Mouse (Mus musculus) gonadal fat pad, adult 2 months (tissue): ENCODE measurements around the gene Wap. TPM values are rescaled to one million over a fixed set of nuclear protein-coding genes. Genes with fewer than 3 reads are reported as not detected.
"Not testable (repeated sequence)": the region's sequence is repeated elsewhere in the genome, so short reads cannot be mapped to it uniquely, and the experiment has no call there.

Experiments used
- DNase-seq: peaks from one replicate; pipeline ENCODE4 v3.0.0-alpha.2; 2012; ENCODE audit warnings: low read depth
- polyA plus RNA-seq: library from polyadenylated mRNA; depleted of rRNA; stranded (reverse); fragments of >200 nt; gene quantifications from 2 replicates; pipeline ENCODE4 v1.2.3, GENCODE M21; 2012; rRNA removed

The Wap gene
- 0.29 and 0.78 TPM in 2 replicates for polyA plus RNA-seq

DNA sequence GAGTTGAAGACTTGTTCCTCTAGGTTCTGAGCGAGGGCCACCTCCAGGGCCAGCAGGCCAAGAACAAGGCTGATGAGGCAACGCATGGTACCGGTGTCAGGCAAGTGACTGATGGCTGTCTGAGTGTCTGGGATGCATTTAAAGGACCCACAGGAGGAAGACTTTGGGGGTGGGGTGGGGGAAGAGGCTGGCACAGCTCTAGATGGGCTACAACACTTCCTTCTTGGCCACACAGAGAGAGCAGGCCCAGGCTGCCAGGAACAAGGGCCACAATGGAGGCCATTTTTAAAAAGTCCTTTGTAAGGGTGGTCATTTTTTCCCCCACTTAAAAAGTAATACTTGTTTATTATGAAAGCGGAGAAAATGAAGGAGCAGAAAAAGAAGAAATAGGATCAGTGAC lies at the start of gene Wap:
Gene Wap, minus strand, starts transcription at position 101 of the 400 bp plus-strand sequence.
- DNase-seq = no peak

DNA sequence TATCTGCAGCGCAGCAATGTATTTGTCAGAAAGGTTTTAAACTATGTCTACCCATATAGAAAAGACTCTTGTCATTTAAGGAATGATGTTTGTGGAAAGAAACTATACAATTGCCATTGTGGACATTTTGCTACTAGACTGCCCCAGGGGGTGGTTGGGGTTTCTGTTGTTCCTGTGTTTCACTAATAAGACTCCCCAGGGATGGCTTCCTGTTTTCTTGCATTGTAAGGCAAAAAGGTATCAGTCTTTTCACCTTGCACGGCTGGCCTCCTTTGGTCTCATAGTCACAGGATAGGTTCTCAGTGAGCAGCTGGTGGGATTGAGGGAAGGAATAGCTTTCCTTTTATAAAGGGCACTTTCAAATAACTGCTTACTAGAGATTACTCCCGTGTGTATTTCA lies 46.3 kb upstream of the Wap start:
- DNase-seq = no peak

DNA sequence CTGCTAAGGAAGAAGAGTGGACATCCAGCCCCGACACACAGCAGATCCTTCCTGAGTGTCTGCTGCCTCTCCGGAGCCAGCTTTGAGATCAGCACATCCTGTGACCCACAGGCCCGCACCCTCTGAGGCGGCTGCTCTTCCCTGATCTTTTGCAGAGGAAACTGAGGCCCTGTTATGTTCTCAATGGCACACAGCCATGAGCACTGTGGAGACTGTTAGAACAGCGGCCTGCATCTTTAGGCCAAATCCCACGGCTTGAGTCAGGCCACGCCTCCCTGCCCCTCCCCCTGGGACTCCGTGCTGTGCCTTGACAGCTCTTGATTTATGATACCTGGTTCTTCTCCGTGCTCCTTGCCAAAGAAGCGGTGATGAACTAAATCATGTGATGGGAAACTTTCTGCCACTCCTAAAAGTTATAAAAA lies 42.0 kb upstream of the Wap start:
- no peak for DNase-seq

DNA sequence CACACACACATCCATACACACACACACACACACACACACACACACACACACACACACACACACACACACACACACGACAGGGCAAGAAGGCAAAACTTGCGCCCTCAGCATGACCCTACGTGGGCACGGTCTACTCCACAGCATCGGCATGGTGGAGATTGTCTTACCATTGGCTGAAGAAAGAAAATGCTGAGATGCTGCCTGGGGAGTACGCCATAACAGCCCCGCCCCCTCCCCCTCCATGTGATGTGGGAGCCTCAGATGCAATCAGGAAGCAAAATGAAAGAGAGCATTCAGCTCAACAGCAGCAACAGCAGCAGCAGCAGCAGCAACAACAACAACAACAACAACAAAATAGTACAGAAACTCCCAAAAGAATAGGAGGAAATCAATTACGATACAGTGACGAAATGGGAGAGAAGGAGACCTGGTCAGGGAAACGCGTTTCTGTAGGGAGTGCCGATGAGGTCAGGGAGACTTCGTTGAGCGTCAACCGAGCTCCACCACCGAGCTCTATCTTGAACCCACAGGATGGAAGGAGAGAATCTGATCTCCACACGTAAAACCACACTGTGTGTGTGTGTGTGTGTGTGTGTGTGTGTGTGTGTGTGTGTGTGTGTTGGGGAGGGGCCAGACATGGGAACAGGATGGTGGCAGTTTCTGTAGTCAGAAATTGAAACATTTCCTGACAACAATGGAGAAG lies 41.4 kb upstream of the Wap start:
- no peak for DNase-seq

DNA sequence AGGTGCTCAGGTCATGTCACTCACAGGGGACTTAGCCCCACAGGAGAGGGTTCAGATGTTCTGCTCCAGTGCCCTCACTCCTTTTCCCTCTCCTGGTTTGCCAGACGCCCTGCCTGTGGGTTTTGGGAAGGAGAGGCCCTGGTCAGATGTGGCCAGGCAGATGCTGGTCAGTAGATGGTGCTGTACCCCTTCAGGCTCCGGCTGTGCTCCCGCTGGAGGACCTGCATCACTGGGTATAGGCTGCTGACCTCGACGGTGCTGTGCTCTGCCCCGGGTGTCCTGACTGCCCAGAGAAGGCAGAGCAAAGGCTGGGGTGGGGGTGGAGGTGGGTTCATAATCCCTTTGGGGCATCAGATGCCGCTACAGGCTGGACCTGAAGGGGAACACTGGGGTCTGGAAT lies 39.1 kb upstream of the Wap start:
- no peak for DNase-seq

DNA sequence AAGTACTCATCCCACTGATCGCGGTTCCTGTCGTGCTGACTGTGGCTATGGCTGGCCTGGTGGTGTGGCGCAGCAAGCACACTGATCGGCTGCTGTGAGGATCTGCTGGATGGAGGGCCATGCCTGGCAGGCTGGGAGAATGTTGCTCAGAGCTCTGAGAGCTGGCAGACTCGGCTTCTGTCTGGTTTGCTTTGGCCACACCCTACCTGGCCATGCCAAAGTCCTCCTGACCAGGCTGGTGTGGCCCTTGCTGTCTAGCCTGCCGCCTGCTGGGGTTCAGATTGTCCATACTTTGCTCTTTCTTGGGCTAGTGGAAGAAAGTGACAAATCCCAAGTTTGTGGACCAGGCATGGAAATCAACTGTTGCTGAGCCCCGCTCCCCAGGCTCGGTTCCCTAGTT lies 38.2 kb upstream of the Wap start:
- no peak for DNase-seq

DNA sequence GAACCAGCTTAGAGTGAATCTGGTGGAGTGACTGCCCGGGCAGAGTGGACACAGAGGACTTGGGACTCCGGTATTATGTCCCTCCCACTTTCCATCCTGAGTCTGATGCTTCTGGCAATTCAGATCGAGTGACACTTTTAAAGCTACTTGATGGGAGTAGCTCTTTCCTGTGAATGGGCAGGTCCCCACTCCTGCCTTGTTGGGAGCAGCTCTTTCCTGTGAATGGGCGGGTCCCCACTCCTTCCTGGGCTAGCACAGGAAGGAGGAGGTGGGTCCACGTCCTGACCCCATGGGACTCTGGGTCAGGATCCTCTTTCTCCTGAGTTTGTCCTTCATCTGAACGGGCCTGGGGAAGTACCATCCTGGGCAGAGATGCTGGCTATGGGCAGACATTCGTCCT lies 37.0 kb upstream of the Wap start:
- no peak for DNase-seq

DNA sequence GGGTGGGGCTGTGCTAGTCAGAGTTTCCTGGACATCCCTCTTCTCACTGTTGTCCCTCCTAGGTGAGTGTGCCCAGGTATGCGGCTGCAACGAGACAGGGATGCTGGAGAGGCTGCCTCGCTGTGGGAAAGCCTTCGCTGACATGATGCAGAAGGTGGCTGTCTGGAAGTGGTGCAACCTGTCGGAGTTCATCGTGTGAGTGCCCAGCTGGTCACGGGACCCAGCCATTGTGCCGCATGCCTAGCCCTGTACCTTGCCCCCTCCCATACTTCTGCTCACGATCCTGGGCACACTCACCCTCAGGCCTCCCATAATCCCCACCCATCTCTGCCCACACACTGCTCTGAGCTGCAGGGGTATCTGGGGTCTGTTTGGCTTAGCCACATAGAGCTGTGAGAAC lies 36.3 kb upstream of the Wap start:
- no peak for DNase-seq

DNA sequence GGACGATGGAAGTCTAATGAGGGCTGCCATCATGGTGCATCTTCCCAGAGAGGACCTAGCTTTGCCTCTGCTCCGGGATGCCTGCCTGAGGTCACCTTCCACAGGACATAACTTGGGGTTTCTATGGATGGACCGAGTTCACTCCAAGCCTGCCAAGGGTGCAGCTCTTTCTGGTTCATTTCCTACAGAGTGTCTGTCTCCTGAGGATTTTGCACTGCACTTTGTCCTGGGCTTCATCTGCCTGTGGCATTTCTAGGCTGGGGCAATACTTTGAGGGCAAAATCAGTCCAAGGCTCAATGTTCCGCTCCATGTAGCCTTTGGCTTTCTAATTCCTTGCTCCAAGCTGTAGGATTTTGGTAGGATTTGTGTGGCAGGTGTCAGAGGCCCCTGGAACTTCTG lies 32.4 kb upstream of the Wap start:
- no peak for DNase-seq

DNA sequence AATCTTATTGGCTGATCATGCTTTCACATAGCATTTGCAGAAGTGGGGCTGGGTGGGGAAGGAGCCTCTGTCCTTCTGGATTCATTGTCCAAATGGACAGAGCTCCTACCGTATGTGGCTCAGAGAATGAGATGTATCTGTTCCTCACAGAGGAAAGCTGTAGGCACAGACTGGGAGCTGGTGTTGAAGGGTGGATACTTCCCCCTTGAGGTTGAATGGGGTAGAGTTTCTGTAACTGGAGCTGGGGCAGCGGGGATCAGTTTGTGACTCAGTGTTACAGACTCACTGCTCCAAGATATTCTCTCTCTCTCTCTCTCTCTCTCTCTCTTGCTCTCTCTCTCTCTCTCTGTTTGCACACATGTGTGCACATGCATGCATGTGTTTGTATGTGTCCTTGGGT lies 31.6 kb upstream of the Wap start:
- DNase-seq = no peak

DNA sequence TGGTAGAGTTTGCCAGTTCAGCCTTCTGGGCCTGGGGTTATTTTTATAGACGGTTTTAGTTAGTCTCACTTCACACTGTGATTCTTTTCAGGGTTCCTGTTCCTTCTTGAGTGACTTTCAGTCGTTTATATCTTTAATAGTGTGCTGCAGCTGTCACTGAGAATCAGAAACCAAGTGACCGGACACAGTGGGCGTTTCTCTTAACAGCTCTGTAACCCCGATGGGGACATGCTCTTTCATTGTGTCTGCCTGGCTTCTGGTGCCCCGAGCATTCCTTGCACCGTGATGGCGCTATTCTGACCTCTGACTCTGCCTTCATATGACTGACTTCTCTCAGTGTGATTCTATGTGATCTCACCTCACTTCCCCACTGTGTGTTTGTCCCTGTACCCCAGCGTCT lies 30.6 kb upstream of the Wap start:
- no peak for DNase-seq

DNA sequence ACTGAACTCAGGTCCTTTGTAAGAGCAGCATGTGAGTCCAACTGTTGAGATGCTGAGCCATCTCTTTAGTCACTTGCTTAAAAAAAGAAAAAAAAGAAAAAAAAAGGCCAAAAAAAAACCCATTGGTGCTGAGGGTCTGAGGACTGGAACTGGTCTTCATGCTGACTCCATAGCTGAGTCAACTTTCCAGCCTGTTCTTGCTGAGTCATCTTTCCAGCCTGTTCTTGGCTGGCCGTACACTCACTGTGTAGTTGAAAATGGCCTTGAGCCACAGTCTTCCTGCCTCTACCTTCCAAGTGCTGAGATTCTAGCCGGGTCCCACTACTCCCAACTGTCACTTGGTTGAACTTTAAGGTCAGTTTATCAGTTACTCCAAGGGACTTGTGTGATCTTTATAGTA lies 28.2 kb upstream of the Wap start:
- no peak for DNase-seq

DNA sequence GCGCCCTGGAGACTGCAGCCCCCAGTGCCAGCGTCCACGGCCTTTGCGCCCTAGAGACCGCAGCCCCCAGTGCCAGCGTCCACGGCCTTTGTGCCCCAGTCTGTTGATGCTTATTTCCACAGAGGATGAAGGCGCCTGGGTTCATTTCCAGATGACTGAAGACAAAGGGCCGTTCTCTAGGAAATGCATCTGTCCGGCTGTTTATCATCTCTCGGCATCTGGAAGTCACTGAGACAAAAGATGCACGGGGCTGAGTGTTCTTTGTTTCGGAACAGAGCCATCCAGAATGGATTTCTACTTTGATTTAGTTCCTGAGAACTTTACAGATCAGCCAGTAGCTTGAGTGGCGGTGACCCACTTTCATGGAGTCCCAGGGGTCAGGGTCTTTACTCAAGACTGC lies 22.8 kb upstream of the Wap start:
- no peak for DNase-seq

DNA sequence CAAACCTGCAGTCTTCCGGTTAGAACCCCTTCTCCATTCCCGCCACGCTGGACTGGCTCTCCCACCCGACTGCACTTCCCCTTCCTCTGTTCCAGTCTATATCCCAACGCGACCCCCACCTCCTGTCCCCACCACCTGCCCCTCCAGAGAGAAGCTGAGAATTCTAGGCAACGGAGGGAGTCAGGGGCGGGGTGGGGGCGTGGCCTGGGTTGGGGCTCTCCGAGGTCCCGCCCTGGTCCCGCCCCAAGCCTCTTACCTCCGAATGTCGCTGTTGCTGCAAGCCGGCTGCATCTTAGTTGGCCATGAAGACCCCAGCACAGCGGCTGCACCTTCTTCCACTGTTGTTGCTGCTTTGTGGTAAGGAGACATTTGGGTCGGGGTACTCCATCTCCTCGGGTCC lies 19.8 kb upstream of the Wap start, which contains the start of gene Ramp3:
Gene Ramp3, plus strand, starts transcription at position 251 of the 400 bp plus-strand sequence.
- DNase-seq = no peak

DNA sequence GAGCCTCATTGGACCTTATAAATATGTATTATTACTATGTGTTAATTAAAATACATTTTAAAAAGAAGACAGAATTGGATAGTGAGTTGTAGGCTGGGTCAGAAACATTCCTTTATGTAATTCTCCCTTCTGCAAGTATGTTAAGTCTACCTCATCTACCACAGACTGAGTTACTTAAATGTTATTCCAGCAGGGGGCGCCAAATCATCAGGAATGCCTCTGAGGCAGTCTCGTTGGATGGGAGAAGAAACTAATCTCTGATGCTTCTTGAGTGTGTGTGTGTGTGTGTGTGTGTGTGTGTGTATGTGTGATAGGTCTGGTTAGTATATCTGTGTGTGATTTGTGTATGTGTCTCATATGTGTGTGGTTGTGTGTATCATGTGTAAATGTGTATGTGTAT lies 16.5 kb upstream of the Wap start:
- no peak for DNase-seq

DNA sequence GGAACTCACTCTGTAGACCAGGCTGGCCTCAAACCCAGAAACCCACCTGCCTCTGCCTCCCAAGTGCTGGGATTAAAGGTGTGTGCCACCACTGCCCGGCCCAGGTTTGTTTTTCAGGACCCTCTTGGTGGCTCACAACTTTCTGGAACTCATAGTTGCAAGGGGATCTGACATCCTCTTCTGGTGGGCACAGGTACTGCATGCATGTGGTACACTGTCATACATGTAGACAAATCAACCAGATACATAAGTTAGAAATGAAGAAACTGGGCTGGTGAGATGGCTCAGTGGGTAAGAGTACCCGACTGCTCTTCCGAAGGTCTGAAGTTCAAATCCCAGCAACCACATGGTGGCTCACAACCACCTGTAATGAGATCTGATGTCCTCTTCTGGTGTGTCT lies 14.5 kb upstream of the Wap start:
- not testable (repeated sequence) for DNase-seq

DNA sequence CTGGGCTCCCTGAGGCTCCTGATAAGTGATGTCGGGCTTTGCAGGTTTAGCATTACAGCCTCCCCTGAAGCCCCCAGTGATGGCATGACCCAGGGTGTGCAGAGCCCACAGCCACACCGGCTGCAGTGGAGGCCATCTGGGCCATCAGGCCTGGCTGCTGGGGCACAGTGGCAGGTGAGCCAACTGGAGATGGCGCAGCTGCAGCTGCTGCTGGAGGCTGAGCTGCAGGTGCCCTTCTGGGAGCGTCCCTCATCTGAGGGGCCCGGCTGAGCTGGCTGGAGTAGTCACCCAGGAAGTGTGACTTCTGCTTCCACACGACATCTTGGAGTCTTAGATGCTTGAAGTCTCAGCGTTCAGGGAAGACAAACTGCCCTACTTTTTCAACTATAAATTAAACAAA lies 12.1 kb upstream of the Wap start:
- no peak for DNase-seq

DNA sequence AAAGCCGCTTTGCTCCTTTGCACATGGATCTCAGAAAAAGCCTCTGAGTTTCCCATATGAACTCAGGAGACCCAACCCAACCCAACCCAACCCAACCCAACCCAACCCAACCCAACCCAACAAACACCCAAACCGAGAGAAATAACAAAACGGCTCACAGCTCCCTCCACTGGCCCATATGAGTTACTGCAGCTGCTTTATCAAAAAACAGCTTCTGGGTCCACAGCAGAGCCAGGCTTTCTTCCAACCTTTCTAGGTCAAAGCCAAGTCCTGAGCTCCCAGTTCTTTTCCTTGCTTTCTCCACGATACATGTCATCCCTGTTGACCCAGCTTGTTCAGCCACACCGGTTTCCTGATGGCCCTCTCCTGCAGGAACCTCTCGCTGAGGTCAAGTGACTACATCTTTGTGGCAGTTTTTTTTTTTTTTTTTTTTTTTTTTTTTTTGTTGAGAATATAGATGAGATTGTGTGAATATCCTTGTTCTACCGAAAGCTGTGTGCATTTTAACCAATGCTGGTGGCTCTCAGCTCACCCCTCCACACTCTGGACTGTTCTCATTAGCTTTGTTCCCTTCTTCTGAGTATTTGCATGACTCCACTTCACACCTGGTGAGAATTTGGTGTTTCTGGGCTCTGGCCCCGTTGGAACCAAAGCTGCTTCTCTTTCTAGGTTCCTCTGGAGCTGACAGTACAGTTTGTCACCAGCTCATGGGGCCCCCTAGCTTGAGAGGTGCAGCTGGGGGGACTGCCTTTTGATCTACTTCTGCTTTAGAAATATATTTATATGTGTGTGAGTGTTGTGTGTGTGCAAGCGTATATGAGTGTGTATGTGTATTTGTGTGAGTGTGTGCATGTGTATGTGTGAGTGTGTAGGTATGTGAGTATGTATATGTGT lies 9.6 kb upstream of the Wap start:
- DNase-seq = no peak

DNA sequence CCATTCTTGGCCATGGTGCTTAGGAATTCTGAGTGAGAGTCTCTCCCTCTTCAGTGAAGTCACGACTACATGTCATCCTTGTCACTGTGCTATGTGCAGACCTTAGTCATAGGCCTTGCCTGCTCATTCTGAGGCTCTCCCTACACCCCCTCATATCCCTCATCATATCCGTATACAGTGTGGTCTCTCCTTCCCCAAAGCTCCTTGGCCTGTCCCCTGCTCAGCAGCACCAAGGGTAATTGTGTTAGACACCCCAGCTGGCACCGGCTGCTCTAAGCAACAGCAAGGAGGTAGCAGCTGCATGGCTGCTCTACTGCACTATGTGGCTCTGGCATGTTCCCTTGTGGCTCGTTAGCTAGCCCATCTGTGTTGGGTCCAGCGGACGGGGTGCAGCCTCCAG lies 6.1 kb upstream of the Wap start:
- DNase-seq = no peak

DNA sequence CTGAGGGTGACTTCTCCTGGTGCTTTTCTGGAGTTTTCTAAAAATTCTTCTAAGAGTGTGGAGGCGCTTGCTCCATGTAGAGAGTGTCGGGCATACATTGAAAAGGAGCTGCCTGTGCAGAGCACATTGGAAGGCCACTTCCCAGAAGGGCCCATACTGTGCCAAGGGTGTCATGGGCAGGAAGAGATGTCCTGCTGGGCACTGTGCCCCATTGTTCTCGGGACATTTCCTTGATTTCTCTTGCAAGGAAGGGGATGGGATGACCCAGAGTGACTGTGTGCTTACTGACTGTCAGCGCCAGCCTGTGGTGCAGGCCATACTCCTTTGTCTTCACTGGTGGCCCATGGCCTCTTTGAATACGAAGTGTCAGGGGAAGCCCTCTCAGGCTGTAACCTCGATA lies 635 bp upstream of the Wap start:
- no peak for DNase-seq

DNA sequence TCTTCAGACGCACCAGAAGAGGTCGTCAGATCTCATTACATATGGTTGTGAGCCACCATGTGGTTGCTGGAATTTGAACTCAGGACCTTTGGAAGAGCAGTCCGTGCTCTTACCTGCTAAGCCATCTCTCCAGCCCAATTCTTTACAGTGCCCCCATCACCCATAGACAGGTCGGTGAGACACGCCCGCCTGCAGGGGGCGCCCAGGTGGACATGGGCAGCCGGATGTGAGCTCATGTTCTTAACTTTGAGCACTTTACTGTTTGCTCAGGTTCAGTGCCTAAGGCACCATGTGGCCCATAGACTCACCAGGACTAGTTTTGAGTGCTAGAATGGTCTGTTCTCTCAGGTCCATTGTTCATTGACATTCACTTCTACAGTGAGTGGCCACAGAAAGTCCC lies 2.3 kb downstream of the Wap start:
- DNase-seq = no peak

DNA sequence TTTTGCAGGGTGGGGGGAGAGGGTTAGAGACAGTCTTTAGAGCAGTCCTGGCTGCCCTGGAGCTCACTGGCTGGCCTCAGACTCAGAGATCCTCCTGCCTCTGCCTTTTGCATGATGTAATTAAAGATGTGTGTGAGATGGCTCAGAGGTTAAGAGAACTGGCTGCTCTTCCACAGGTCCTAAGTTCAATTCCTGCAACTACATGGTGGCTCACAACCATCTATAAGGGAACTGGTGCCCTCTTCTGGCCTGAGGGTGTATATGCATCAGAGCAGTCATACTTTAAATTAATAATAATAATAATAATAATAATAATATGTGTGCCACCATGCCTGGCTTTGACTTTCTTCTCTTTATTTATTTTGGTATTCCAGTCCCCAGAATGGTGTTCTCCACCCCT lies 8.8 kb downstream of the Wap start:
- DNase-seq = no peak

DNA sequence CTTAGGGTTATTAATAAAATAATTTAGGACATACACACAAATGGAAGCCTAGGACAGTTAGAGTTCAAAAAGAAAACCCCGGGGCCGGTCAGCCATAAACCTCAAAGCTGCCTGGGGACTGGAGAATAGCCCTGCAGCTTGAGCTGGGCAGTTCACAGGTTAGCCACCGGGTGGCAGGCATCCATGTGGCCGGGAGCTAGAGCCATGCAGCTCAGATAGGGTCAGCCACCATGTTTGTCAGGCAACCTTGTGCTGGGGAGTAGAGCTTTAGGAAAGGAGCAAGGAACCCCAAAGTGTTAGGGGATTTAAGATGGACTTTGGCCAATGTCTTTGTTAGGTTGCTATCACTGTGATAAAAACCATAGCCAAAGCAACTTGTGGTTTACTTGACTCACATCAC lies 9.9 kb downstream of the Wap start:
- DNase-seq = no peak
